Mouse (Mus musculus): Measurements from ENCODE around the gene Usp20.

GRCm38 (mm10) chr2:30959856-30960255, 22.2 kb upstream of the Usp20 start:
- no peak for TF ChIP-seq POLR2A (IDR thresholded peaks at IDR 0.05; ENCODE audit: borderline replicate concordance, extremely low read depth, low read depth, low read length)
- no peak for TF ChIP-seq CTCF (IDR thresholded peaks at IDR 0.05; ENCODE audit: insufficient read depth, low read length)
